Mouse (Mus musculus) adrenal gland, postnatal 36 days (tissue): ENCODE results near the gene Gnat1. TPM values are rescaled to one million over a fixed set of nuclear protein-coding genes. Genes with fewer than 3 reads are reported as not detected.

Source experiments
- DNase-seq, 2 experiments: peaks; one replicate each; pipeline ENCODE4 v3.0.0; 2021; ENCODE audit warnings: mixed read lengths in 1 of 2
- long read RNA-seq, 2 experiments: library from polyadenylated mRNA; stranded (forward); transcript quantifications; one replicate each; pipeline ENCODE4 v2.0.0; 2021; ENCODE audit warnings: borderline sequencing depth in 2 of 2
- total RNA-seq, 2 experiments: library from RNA; stranded (reverse); gene quantifications; 2 replicates each; pipeline ENCODE4 v1.2.3; 2021

The Gnat1 gene
- not detected for total RNA-seq
- long read RNA-seq, experiment 1 = 0 reads
- long read RNA-seq, experiment 2 = 0 reads

GRCm38 (mm10) chr9:107679501-107679900 is at the start of gene Gnat1:
Gene Gnat1, minus strand, starts transcription at chr9:107679712.
- DNase-seq = no peak

GRCm38 (mm10) chr9:107728919-107729670 is 49.6 kb upstream of the Gnat1 start:
- DNase-seq = no peak

- no peak for DNase-seq
Measured at GRCm38 (mm10) chr9:107727041-107727440, 47.5 kb upstream of the Gnat1 start.

DNA sequence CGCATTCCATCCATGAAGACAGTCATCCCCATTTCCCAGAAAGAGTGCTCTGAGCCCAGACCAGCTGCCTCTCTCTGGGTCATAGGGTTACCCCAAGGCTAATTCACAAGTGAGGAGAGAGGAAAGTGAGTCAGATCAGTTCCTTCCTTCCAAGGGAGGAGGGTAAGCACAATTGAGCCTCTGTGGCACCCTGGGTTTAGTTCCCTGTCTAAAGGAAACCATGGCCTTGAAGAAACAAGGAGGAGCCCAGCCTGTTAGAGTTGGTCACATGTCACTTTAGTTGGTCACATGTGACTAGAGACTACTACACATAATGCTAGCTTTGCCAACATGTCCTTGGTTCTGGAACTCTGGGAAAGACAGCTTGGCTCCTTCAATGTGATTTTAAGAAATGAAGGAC is 45.3 kb upstream of the Gnat1 start:
- DNase-seq = no peak

DNA sequence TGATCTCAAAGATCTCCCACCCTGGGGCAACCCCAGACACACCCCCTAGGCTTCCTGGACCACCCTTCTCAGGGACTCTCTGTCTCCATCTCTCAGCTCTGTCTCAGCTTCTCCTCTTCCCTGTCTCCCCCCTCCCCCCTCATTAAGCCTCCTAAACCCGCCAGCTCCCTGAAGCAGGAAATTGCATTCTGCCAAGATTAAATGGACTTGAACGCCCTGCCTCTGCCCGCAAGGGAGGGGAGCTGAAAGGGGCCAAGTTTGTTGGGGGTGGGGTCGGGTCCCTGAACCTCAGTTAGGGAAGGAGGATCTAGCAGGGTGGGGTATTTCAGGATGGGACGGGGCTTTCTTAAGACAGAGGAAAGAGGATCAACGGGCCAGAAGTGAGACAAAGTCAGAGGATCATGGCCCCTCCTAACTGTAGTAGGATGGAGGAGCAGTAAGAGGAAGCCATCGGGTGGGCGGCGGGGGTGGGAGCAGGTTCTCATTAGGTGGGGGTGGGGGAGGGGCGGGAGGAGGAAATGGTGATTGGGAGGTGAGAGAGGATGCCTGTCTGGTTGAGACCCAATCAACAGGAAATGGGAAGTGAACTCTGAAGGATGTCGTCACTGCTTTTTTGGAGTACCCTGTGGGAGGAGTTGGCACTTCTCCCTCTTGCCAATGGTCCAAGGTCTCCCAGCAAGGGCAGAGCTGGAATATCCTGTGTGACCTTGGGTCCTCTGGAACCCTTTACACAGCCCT is 44.5 kb upstream of the Gnat1 start:
- peak; percentile 74 to 77 for DNase-seq

- no peak for DNase-seq
Measured at GRCm38 (mm10) chr9:107723292-107723691, 43.8 kb upstream of the Gnat1 start.

DNA sequence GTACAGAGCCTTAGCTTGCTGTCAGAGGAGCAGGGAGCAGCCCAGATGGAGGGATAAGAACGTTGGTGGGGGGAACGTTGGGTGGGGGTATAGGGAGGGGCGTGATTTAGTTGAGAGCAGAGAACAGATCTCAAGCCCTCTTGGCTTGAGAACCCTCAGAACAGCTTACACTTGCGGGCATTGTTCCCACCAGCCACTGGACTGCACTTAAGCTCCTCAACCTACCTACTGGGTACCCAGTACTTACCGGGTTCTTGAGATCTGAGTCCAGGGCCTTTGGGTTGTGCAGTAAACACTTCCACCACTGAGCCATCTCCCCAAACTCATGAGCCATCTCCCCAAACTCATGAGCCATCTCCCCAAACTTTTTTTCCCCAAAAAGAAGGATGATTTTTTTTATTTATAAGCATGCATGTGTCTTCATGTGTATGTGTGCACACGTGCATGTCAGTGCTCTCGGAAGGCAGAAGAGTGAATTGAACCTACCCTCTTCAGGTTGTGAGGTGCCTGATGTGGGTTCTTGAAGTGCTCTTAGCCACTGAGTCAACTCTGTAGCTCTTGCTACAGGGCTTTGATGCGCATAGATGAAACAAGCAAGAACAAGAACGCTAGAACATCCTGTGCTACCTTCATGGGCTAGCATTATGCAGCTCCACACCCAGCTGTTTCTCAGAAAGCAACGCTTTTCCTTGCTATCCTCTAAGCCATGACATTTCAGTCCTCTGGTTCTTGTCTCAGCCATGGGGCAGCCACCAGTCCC is 39.4 kb upstream of the Gnat1 start:
- no peak for DNase-seq

- no peak for DNase-seq
Measured at GRCm38 (mm10) chr9:107716951-107717350, 37.4 kb upstream of the Gnat1 start.

GRCm38 (mm10) chr9:107715632-107716031 is 36.1 kb upstream of the Gnat1 start:
- DNase-seq = no peak

DNA sequence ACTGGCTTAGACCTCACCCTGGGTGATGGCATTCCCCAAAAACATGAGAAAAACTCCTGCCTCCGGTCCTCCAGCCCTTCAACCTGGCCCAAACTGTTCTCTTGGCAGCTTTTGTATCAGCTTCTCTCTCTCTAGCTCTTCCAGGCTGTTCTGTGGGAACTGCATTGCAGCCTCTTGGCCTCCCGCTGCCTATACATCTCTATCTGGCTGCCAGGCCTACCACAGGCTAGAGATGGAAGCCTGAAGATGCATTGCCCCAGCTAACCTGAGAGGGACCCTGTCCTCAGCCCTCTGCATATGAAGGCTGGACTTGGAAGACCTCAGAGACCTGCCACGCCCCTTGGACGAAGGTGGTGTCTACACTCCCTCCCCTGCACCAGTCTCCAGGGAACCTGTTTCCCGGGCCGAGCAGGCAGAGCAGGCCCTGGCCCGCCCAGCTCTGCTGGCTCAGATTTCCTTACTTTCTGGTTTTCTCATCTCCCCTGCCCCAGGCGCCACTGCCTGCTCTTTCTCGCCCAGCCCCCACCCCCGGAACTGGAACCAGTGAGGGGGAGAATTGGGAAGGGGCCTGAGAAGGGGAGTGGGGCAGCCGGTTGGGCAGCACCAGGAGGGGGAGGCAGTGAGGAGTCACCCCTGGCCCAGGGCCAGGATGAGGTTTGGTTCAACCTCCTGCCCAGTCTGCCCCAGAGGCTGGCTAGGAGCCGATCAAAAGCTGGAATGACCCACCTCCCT is 34.9 kb upstream of the Gnat1 start:
- peak in 1 of 2 experiments; percentile 58 for DNase-seq

- peak; percentile 90 to 92 for DNase-seq
Measured at GRCm38 (mm10) chr9:107709697-107710483, 30.4 kb upstream of the Gnat1 start, which contains the start of gene Sema3f. Gene Sema3f, minus strand, starts transcription at chr9:107710475.

- DNase-seq = no peak
Measured at GRCm38 (mm10) chr9:107709096-107709696, 29.7 kb upstream of the Gnat1 start.

- DNase-seq = no peak
Measured at GRCm38 (mm10) chr9:107708439-107709095, 29.1 kb upstream of the Gnat1 start.

DNA sequence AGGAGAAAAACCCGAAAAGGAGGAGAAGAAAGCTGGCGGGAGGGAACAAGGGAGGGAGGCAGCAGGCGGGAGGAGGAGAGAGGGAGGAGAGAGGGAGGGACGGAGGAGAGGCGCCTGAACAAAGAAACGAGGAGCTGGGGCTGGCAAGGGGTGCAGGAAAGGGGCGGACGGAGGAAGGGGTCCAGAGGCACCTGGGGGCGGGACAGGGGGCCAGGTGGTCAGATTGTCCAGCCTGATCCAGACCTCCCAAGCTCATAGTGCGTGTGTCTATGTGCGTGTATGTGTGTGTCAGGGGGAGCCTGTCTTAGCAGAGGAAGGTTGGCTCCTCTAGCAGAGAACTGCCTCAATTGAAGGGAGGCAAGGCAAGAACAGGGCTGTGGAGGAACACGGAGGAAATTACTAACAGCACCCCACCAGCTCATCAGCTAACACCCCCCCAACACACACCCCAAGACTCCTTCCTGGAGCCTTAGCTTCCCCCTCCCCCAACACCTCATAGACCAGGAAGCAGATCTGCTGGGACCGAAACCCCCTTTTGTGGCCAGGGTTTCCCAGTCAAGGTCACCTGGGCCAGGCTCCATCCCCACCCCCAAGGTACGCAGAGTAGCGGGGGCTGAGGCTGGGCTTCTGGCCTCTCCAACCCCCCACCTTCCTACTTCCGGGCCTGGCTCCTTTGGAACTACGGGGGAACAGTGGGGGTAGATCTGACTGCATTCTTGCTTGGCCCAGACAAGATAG is 28.4 kb upstream of the Gnat1 start:
- no peak for DNase-seq

DNA sequence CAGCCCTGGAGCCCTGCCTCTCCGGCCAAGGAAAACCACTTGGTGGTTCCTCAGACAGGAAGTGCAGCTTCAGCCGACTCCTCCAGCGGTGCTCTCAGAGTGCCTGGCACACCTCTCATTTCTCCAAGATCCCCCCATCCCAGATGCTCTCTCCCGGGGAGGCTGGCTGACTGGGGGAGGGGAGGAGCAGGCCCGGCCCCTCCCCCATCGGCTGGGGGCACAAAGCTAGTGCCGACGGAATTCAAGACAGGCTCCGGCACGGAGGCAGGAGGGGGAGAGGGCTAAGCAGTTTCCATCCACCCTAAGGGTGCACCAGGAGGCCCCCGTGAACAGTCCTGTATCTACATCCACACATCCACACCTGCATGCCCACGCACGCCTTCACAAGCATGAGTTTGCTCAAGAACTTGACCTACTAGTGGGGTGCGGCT is 27.3 kb upstream of the Gnat1 start:
- no peak for DNase-seq

- peak in 1 of 2 experiments; percentile 48 for DNase-seq
Measured at GRCm38 (mm10) chr9:107703337-107704122, 24.0 kb upstream of the Gnat1 start.

GRCm38 (mm10) chr9:107702606-107703185 is 23.2 kb upstream of the Gnat1 start:
- no peak for DNase-seq

DNA sequence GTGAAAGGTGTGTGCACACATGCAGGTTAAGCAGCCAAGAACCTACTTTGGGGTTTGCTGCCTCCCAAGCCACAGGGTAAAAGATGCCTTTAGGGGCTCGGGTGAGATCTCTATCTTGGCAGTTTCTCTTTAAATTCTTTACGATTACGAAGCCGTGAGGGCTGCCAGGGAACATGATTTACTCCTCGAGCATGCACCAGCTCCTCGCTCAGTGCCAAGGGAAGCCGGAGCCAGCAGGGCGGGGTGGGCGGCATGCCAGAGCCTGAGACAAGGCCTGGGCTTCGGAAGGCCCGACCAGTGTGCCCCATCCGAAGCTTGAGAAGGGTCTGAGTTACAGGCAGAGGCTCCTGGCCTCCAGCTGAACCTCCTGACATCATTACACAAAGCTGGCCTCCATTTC is 22.1 kb upstream of the Gnat1 start:
- DNase-seq = peak; percentile 89 to 90
